Mouse (Mus musculus) heart, embryonic 12.5 days (tissue): ENCODE measurements around the gene Cep85l. TPM values are rescaled to one million over a fixed set of nuclear protein-coding genes. Genes with fewer than 3 reads are reported as not detected.

ENCODE experiments used
- ATAC-seq: fragments of 200-750 bp; cut with Nextera tagmentation; 2 replicates; pipeline ENCODE4 v1.8.0; 2017; ENCODE audit warnings: moderate TSS enrichment, moderate library complexity; ENCODE audit not compliant: insufficient number of reproducible peaks, low FRiP score
- H3K27ac ChIP-seq: fragments of 300-500 bp; sonication (generic); 2 replicates; pipeline ENCODE4 v1.5.1; 2016; ENCODE audit warnings: mild to moderate bottlenecking, moderate library complexity; ENCODE audit not compliant: poor library complexity, severe bottlenecking
- H3K27me3 ChIP-seq: fragments of 300-500 bp; sonication (generic); replicated peaks from 2 replicates; pipeline ENCODE4 v1.6.1; 2016; ENCODE audit warnings: mild to moderate bottlenecking, moderate library complexity
- H3K36me3 ChIP-seq: fragments of 300-500 bp; sonication (generic); 2 replicates; pipeline ENCODE4 v1.6.1; 2016; ENCODE audit warnings: mild to moderate bottlenecking, moderate library complexity
- H3K4me1 ChIP-seq: fragments of 300-500 bp; sonication (generic); replicated peaks from 2 replicates; pipeline ENCODE4 v1.6.1; 2016; ENCODE audit warnings: mild to moderate bottlenecking
- H3K4me2 ChIP-seq: fragments of 300-500 bp; sonication (generic); 2 replicates; pipeline ENCODE4 v1.6.1; 2016; ENCODE audit warnings: mild to moderate bottlenecking, moderate library complexity
- H3K4me3 ChIP-seq: fragments of 300-500 bp; sonication (generic); 2 replicates; pipeline ENCODE4 v1.5.1; 2016; ENCODE audit warnings: mild to moderate bottlenecking
- H3K9ac ChIP-seq: fragments of 300-500 bp; sonication (generic); 2 replicates; pipeline ENCODE4 v1.6.1; 2016; ENCODE audit warnings: mild to moderate bottlenecking, moderate library complexity
- H3K9me3 ChIP-seq: fragments of 300-500 bp; sonication (generic); replicated peaks from 2 replicates; pipeline ENCODE4 v1.6.1; 2016; ENCODE audit warnings: mild to moderate bottlenecking, moderate library complexity
- WGBS: fragments of 180-500 bp; shearing (Covaris S2); methylation state at CpG from one replicate; pipeline ENCODE4 v1.1.7; 2016; 5-methylcytosine and 5-hydroxymethylcytosine counted together
- polyA plus RNA-seq: library from polyadenylated mRNA; unstranded; fragments of >200 nt; fragmentation: Nextera tagmentation; extraction: Ambion mirVana; gene quantifications from 2 replicates; pipeline ENCODE4 v1.2.1, GENCODE M21; 2016

The Cep85l gene
- polyA plus RNA-seq, 1 experiment from 2014 or later = 5.5 TPM

GRCm38 (mm10) chr10:53364311-53364710 is 15.4 kb downstream of the Cep85l start:
- no peak overlapping the region for H3K9ac ChIP-seq
- no peak overlapping the region for H3K4me3 ChIP-seq
- H3K4me1 ChIP-seq = no peaks in the 10 kb centered on the region
- no peak overlapping the region for H3K27ac ChIP-seq
- H3K27me3 ChIP-seq = no peaks in the 10 kb centered on the region
- peaks cover 5% of the 10 kb centered on the region; the same call in 1 of the 2 replicates for H3K36me3 ChIP-seq
- no peak overlapping the region for H3K4me2 ChIP-seq
- H3K9me3 ChIP-seq = no peaks in the 10 kb centered on the region
- ATAC-seq = no peak

GRCm38 (mm10) chr10:53359016-53359415 is 20.7 kb downstream of the Cep85l start:
- Histone ChIP-seq H3K4me2 (no peak overlapping the region), H3K4me1 (no peaks in the 10 kb centered on the region), H3K36me3 (peaks cover 22% of the 10 kb centered on the region), H3K27ac (no peak overlapping the region), H3K9me3 (no peaks in the 10 kb centered on the region), H3K9ac (no peak overlapping the region), H3K4me3 (no peak overlapping the region), H3K27me3 (no peaks in the 10 kb centered on the region)
- WGBS = 89% methylated on average over 3 of the region's 3 CpGs
- ATAC-seq = no peak

GRCm38 (mm10) chr10:53353665-53354064 is 26.1 kb downstream of the Cep85l start:
- peaks cover 21% of the 10 kb centered on the region for H3K36me3 ChIP-seq
- H3K27ac ChIP-seq = no peak overlapping the region
- no peak overlapping the region for H3K9ac ChIP-seq
- H3K4me1 ChIP-seq = no peaks in the 10 kb centered on the region
- whole genome bisulfite sequencing = 69% methylated on average over 3 of the region's 3 CpGs
- ATAC-seq = no peak
- H3K27me3 ChIP-seq = no peaks in the 10 kb centered on the region
- H3K4me3 ChIP-seq = no peak overlapping the region
- no peak overlapping the region for H3K4me2 ChIP-seq
- no peaks in the 10 kb centered on the region for H3K9me3 ChIP-seq

- Histone ChIP-seq H3K9me3 (no peaks in the 10 kb centered on the region), H3K9ac (no peak overlapping the region), H3K27me3 (no peaks in the 10 kb centered on the region), H3K4me1 (no peaks in the 10 kb centered on the region), H3K36me3 (peaks cover 7% of the 10 kb centered on the region), H3K4me3 (no peak overlapping the region), H3K4me2 (no peak overlapping the region), H3K27ac (no peak overlapping the region)
- ATAC-seq = no peak
- 70% methylated on average over 1 of the region's 1 CpGs for WGBS
Measured at GRCm38 (mm10) chr10:53349254-53349653, 30.5 kb downstream of the Cep85l start.

- Histone ChIP-seq H3K27me3 (no peaks in the 10 kb centered on the region), H3K4me3 (no peak overlapping the region), H3K9me3 (no peaks in the 10 kb centered on the region), H3K27ac (no peak overlapping the region), H3K36me3 (peaks cover 11% of the 10 kb centered on the region), H3K4me2 (no peak overlapping the region), H3K9ac (no peak overlapping the region), H3K4me1 (0 out of 2 replicates have a peak, but pooled peaks cover 3% of the 10 kb centered on the region)
- no peak for ATAC-seq
- WGBS = 51% methylated on average over 10 of the region's 10 CpGs
Measured at GRCm38 (mm10) chr10:53347787-53348755, 31.7 kb downstream of the Cep85l start.

GRCm38 (mm10) chr10:53346916-53347315 is 32.8 kb downstream of the Cep85l start:
- peak; percentile 27; the same call in 1 of the 2 replicates for ATAC-seq
- Histone ChIP-seq H3K36me3 (peaks cover 11% of the 10 kb centered on the region), H3K27ac (no peak overlapping the region), H3K4me1 (0 out of 2 replicates have a peak, but pooled peaks cover 3% of the 10 kb centered on the region), H3K4me3 (no peak overlapping the region), H3K27me3 (no peaks in the 10 kb centered on the region), H3K9me3 (no peaks in the 10 kb centered on the region), H3K4me2 (no peak overlapping the region), H3K9ac (no peak overlapping the region)
- 77% methylated on average over 5 of the region's 5 CpGs for WGBS

GRCm38 (mm10) chr10:53346506-53346905 is 33.2 kb downstream of the Cep85l start:
- peaks cover 11% of the 10 kb centered on the region for H3K36me3 ChIP-seq
- 50% methylated on average over 3 of the region's 3 CpGs for WGBS
- ATAC-seq = 0 out of 2 replicates have a peak, but pooled peaks have one; percentile 19

GRCm38 (mm10) chr10:53345508-53345907 is 34.2 kb downstream of the Cep85l start:
- Histone ChIP-seq H3K4me2 (no peak overlapping the region), H3K36me3 (peaks cover 11% of the 10 kb centered on the region), H3K4me3 (no peak overlapping the region), H3K9me3 (no peaks in the 10 kb centered on the region), H3K9ac (no peak overlapping the region), H3K4me1 (0 out of 2 replicates have a peak, but pooled peaks cover 3% of the 10 kb centered on the region), H3K27me3 (no peaks in the 10 kb centered on the region), H3K27ac (no peak overlapping the region)
- 77% methylated on average over 4 of the region's 4 CpGs for WGBS
- no peak; the same call in 1 of the 2 replicates for ATAC-seq

More at GRCm38 (mm10) chr10:53346506-53346905, 33.2 kb downstream of the Cep85l start:
- Histone ChIP-seq H3K27ac (no peak overlapping the region), H3K4me3 (no peak overlapping the region), H3K27me3 (no peaks in the 10 kb centered on the region), H3K9me3 (no peaks in the 10 kb centered on the region), H3K4me1 (0 out of 2 replicates have a peak, but pooled peaks cover 3% of the 10 kb centered on the region), H3K9ac (no peak overlapping the region), H3K4me2 (no peak overlapping the region)

GRCm38 (mm10) chr10:53343865-53344264 is 35.9 kb downstream of the Cep85l start:
- no peaks in the 10 kb centered on the region for H3K9me3 ChIP-seq
- 0 out of 2 replicates have a peak, but pooled peaks cover 3% of the 10 kb centered on the region for H3K4me1 ChIP-seq
- H3K27me3 ChIP-seq = no peaks in the 10 kb centered on the region
- peak overlapping the region; percentile 27 for H3K9ac ChIP-seq
- peak overlapping the region; percentile 41 for H3K4me3 ChIP-seq
- H3K36me3 ChIP-seq = peaks cover 10% of the 10 kb centered on the region
- WGBS = 46% methylated on average over 10 of the region's 10 CpGs
- no peak for ATAC-seq
- peak overlapping the region; percentile 64 for H3K4me2 ChIP-seq
- peak overlapping the region; percentile 91 for H3K27ac ChIP-seq

GRCm38 (mm10) chr10:53343384-53343783 is 36.4 kb downstream of the Cep85l start:
- Histone ChIP-seq H3K27ac (peak overlapping the region; percentile 91), H3K4me3 (peak overlapping the region; percentile 41), H3K27me3 (no peaks in the 10 kb centered on the region), H3K36me3 (peaks cover 5% of the 10 kb centered on the region), H3K9ac (peak overlapping the region; percentile 27; the same call in 1 of the 2 replicates), H3K4me1 (0 out of 2 replicates have a peak, but pooled peaks cover 3% of the 10 kb centered on the region), H3K9me3 (no peaks in the 10 kb centered on the region), H3K4me2 (peak overlapping the region; percentile 64)
- WGBS = 32% methylated on average over 6 of the region's 6 CpGs
- ATAC-seq = no peak

- Histone ChIP-seq H3K4me3 (peak overlapping the region; percentile 47), H3K27me3 (no peaks in the 10 kb centered on the region), H3K9ac (peak overlapping the region; percentile 66), H3K36me3 (peaks cover 4% of the 10 kb centered on the region; the same call in 1 of the 2 replicates), H3K4me2 (peak overlapping the region; percentile 62), H3K9me3 (no peaks in the 10 kb centered on the region), H3K4me1 (0 out of 2 replicates have a peak, but pooled peaks cover 3% of the 10 kb centered on the region), H3K27ac (peak overlapping the region; percentile 85)
- ATAC-seq = no peak
- WGBS = 56% methylated on average over 9 of the region's 9 CpGs
Measured at GRCm38 (mm10) chr10:53342166-53342728, 37.5 kb downstream of the Cep85l start.
